Mouse (Mus musculus): Measurements from ENCODE around the gene Crygc.

DNA sequence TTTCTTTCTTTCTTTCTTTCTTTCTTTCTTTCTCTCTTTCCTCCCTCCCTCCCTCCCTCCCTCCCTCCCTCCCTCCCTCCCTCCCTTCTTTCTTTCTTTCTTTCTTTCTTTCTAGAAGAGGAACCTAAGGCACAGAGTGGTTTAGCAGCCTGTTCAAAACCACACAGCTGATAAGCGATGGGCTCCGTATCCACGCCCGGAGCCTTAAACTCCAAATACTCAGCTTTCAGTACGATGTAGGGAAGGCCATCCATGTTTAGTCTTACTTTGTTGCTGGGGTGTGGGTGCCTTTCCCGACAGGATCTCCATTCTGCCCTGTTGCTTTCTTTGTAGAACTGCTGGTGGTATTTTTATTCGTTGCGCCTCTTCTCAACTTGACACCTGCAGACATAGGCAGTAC is 35.7 kb upstream of the Crygc start:
- no peak for TF ChIP-seq CTCF (conservative IDR thresholded peaks at IDR 0.05; ENCODE audit: low read length)
- TF ChIP-seq POU5F1 (IDR thresholded peaks at IDR 0.05; ENCODE audit: borderline replicate concordance, low read length): no peak
